Mouse (Mus musculus): ENCODE measurements at regions not wholly inside any gene's neighbourhood (a gene's known extent, or its start where the extent isn't known, plus 50 kb on each side); places are given as distances from the start of the nearest gene placed in this dataset.
"Not testable (repeated sequence)": the region's sequence is repeated elsewhere in the genome, so short reads cannot be mapped to it uniquely, and the experiment has no call there.

- no peak for DNase-seq (ENCODE audit: low spot score)
Measured at GRCm38 (mm10) chr2:168424277-168425099, 143.0 kb upstream of the Kcng1 start.

GRCm38 (mm10) chr2:168423551-168423950, 142.0 kb upstream of the Kcng1 start:
- no peak for DNase-seq (ENCODE audit: low spot score)

- no peak for DNase-seq (ENCODE audit: low spot score)
Measured at GRCm38 (mm10) chr2:168415140-168415539, 133.6 kb upstream of the Kcng1 start.

GRCm38 (mm10) chr2:168414110-168414872, 132.8 kb upstream of the Kcng1 start:
- DNase-seq (ENCODE audit: low spot score), result no peak

GRCm38 (mm10) chr2:168412853-168413252, 131.3 kb upstream of the Kcng1 start:
- no peak for DNase-seq (ENCODE audit: low spot score)

GRCm38 (mm10) chr2:168402782-168403513, 121.4 kb upstream of the Kcng1 start:
- no peak for DNase-seq (ENCODE audit: low spot score)

GRCm38 (mm10) chr2:168399088-168399709, 117.7 kb upstream of the Kcng1 start:
- DNase-seq (ENCODE audit: low spot score), result no peak

GRCm38 (mm10) chr2:168396316-168396715, 114.8 kb upstream of the Kcng1 start:
- no peak for DNase-seq (ENCODE audit: low spot score)

GRCm38 (mm10) chr2:168393341-168393740, 111.8 kb upstream of the Kcng1 start:
- DNase-seq (ENCODE audit: low spot score), result no peak

- not testable (repeated sequence) for DNase-seq (ENCODE audit: low spot score)
Measured at GRCm38 (mm10) chr2:168392171-168392570, 110.6 kb upstream of the Kcng1 start.

GRCm38 (mm10) chr2:168380606-168381005, 99.1 kb upstream of the Kcng1 start:
- no peak for DNase-seq (ENCODE audit: low spot score)

- no peak for DNase-seq (ENCODE audit: low spot score)
Measured at GRCm38 (mm10) chr2:168372356-168372755, 90.8 kb upstream of the Kcng1 start.

GRCm38 (mm10) chr2:168371245-168371644, 89.7 kb upstream of the Kcng1 start:
- DNase-seq (ENCODE audit: low spot score), result no peak

- no peak for DNase-seq (ENCODE audit: low spot score)
Measured at GRCm38 (mm10) chr2:168359200-168359599, 77.7 kb upstream of the Kcng1 start.

GRCm38 (mm10) chr2:168358551-168358950, 77.0 kb upstream of the Kcng1 start:
- DNase-seq (ENCODE audit: low spot score), result no peak

GRCm38 (mm10) chr2:168357815-168358214, 76.3 kb upstream of the Kcng1 start:
- DNase-seq (ENCODE audit: low spot score), result no peak

GRCm38 (mm10) chr2:168354397-168354796, 72.9 kb upstream of the Kcng1 start:
- DNase-seq (ENCODE audit: low spot score), result no peak

GRCm38 (mm10) chr2:168352626-168353025, 71.1 kb upstream of the Kcng1 start:
- peak; percentile 52 for DNase-seq (ENCODE audit: low spot score)

- no peak for DNase-seq (ENCODE audit: low spot score)
Measured at GRCm38 (mm10) chr2:168352194-168352593, 70.7 kb upstream of the Kcng1 start.

- no peak for DNase-seq (ENCODE audit: low spot score)
Measured at GRCm38 (mm10) chr2:168345384-168345783, 63.8 kb upstream of the Kcng1 start.

- DNase-seq (ENCODE audit: low spot score), result no peak
Measured at GRCm38 (mm10) chr2:168343705-168344104, 62.2 kb upstream of the Kcng1 start.

- no peak for DNase-seq (ENCODE audit: low spot score)
Measured at GRCm38 (mm10) chr2:168338819-168339218, 57.3 kb upstream of the Kcng1 start.

Measured in left cerebral cortex, adult 11 months (tissue).